ENCODE assay signal across 8 mouse cellular contexts in the genomic region with DNA sequence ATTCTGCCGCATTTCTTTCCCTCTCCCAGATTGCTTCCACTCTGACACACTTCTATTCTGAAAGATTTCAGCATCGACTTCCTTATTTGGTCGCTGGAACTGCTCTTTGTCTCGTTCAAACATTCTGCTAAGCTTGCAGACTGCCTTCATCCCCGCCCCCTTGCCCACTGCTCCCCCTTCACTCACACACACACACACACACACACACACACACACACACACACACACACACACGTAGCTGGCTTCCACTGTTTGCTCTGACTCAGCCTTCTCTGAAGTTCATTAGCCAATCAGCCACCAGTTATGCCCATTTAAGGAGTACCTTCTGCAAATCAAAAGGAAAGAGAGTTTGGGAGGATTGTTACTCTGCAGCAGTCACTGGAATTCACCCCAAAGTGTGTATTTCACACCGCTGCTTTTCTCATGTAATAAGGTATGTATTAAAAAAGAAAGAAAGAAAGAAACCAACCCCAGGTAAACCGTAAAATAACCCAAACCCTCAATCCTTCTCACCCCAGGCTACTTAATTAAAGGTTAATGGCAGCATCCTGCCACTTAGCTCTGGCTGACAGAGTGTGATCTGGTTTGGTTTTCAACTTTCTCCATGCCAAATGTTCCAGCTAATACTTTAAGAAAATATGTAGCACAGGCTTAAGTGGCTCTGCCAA.
DNase-seq lines count a peak whose midpoint lies in the region; ATAC-seq and TF ChIP-seq lines count a peak whose summit lies in the region.

No protein-coding gene starts in this region.

- no peaks in the 10 kb centered on the region for H3K36me3 ChIP-seq in embryonic facial prominence, embryonic 11.5 days (replicated peaks; ENCODE audit: control insufficient read depth, insufficient read depth, low read depth, low read length)
- no peaks in the 10 kb centered on the region for H3K36me3 ChIP-seq in intestine, embryonic 16.5 days (ENCODE audit: control insufficient read depth, insufficient read depth, low read length)
- no peaks in the 10 kb centered on the region for H3K36me3 ChIP-seq in megakaryocyte, embryonic 14.5 days (replicated peaks; ENCODE audit: low read length)

- intact Hi-C loops in left cerebral cortex, postnatal 14 days (cut with DNase I) = no loop called here

- WGBS in embryonic facial prominence, embryonic 11.5 days = 11% methylated on average over 8 of the region's 8 CpGs
- 8% methylated on average over 8 of the region's 8 CpGs for WGBS in intestine, embryonic 16.5 days

- in situ Hi-C loops in Patski (cut with MboI; ENCODE audit: low pct_unique_long_range_greater_than_20kb) = no loop called here

- peak; percentile 94 for ATAC-seq in Patski
- peak; percentile 72 for ATAC-seq in embryonic facial prominence, embryonic 11.5 days (replicated peaks; ENCODE audit: insufficient number of reproducible peaks, low FRiP score, low TSS enrichment, low read depth)
- peak; percentile 90 for ATAC-seq in intestine, embryonic 16.5 days

- H3K9me3 ChIP-seq in embryonic facial prominence, embryonic 11.5 days (replicated peaks; ENCODE audit: control insufficient read depth, low read length) = no peaks in the 10 kb centered on the region
- H3K9me3 ChIP-seq in intestine, embryonic 16.5 days (ENCODE audit: control insufficient read depth, low read length) = no peaks in the 10 kb centered on the region
- H3K9me3 ChIP-seq in megakaryocyte, embryonic 14.5 days = peaks cover 6% of the 10 kb centered on the region; the same call in 1 of the 2 replicates

- no peaks in the 10 kb centered on the region for H3K27me3 ChIP-seq in Patski
- no peaks in the 10 kb centered on the region for H3K27me3 ChIP-seq in embryonic facial prominence, embryonic 11.5 days (ENCODE audit: control insufficient read depth, insufficient read depth, low read length)
- H3K27me3 ChIP-seq in intestine, embryonic 16.5 days (replicated peaks; ENCODE audit: control insufficient read depth, insufficient read depth, low read length) = no peaks in the 10 kb centered on the region
- H3K27me3 ChIP-seq in megakaryocyte, embryonic 14.5 days (replicated peaks) = no peaks in the 10 kb centered on the region

- H3K4me1 ChIP-seq in embryonic facial prominence, embryonic 11.5 days (ENCODE audit: control insufficient read depth, insufficient read depth, low read length) = no peaks in the 10 kb centered on the region
- H3K4me1 ChIP-seq in intestine, embryonic 16.5 days (ENCODE audit: control insufficient read depth, insufficient read depth, low read length) = peaks cover 6% of the 10 kb centered on the region; the same call in 1 of the 2 replicates
- H3K4me1 ChIP-seq in megakaryocyte, embryonic 14.5 days = peaks cover 22% of the 10 kb centered on the region

- H3K4me3 ChIP-seq in embryonic facial prominence, embryonic 11.5 days (ENCODE audit: low read depth, low read length) = no peak overlapping the region
- H3K4me3 ChIP-seq in intestine, embryonic 16.5 days (ENCODE audit: low read length) = no peak overlapping the region
- peak overlapping the region; percentile 76 for H3K4me3 ChIP-seq in megakaryocyte, embryonic 14.5 days (replicated peaks)

- DNase-seq in Patski (ENCODE audit: low read depth, low spot score) = peak; percentile 44
- DNase-seq in embryonic facial prominence, embryonic 11.5 days (ENCODE audit: low spot score) = peak; percentile 77
- DNase-seq in heart, adult 11 months = peak; percentile 97
- peak; percentile 59 to 81 for DNase-seq in left cerebral cortex, postnatal 14 days (ENCODE audit: low spot score in 2 of 2)
- peak; percentile 57 for DNase-seq in right cerebral cortex, postnatal 4 days
- DNase-seq in B cell, adult 2 months = no peak

- peak overlapping the region; percentile 78 for H3K27ac ChIP-seq in embryonic facial prominence, embryonic 11.5 days (replicated peaks; ENCODE audit: low read depth, low read length)
- peak overlapping the region; percentile 79 for H3K27ac ChIP-seq in intestine, embryonic 16.5 days (ENCODE audit: low read length)

- CTCF ChIA-PET in Patski (lab: Charles Lee) = interaction anchor here (0.9 to 2.0 kb wide), 3 partner anchors 10 to 30 kb away, joined by 3 to 5 read pairs (median 3); no protein-coding TSS in a partner anchor

- no peak for TF ChIP-seq CTCF in Patski (IDR thresholded peaks at IDR 0.05)

- POLR2A ChIA-PET in Patski (lab: Charles Lee) = interaction anchor here (0.6 to 1.3 kb wide), 5 partner anchors 9 to 220 kb away, joined by 3 to 11 read pairs (median 5); no protein-coding TSS in a partner anchor

- H3K4me2 ChIP-seq in embryonic facial prominence, embryonic 11.5 days (ENCODE audit: low read depth, low read length) = no peak overlapping the region
- 0 out of 2 replicates have a peak overlapping the region, but pooled peaks have one; percentile 26 for H3K4me2 ChIP-seq in intestine, embryonic 16.5 days (ENCODE audit: low read depth, low read length)

- H3K9ac ChIP-seq in embryonic facial prominence, embryonic 11.5 days (replicated peaks; ENCODE audit: low read length) = peak overlapping the region; percentile 40
- H3K9ac ChIP-seq in intestine, embryonic 16.5 days (ENCODE audit: low read depth, low read length) = no peak overlapping the region

Comparison
In these comparisons a context has a peak if more than half of its experiments do, and no peak if none do; other contexts are left out.
1. DNase-seq: peak in Patski (single experiment), embryonic facial prominence, embryonic 11.5 days (single experiment), heart, adult 11 months (single experiment), left cerebral cortex, postnatal 14 days (2 of 2) and right cerebral cortex, postnatal 4 days (single experiment); none in B cell, adult 2 months (0 of 2).
2. Peak in every context shown above with its lines, with median percentiles within 50 percentile points of each other: ATAC-seq.